Mouse (Mus musculus) cortical plate, adult 2 months (tissue): ENCODE measurements around the gene Rnft2.

Experiments used
- CTCF ChIP-seq: fragments of 200-500 bp; IDR thresholded peaks from 2 replicates; pipeline ENCODE4 v1.5.1; 2011; ENCODE audit warnings: mild to moderate bottlenecking, control low read depth, low read length; ENCODE audit not compliant: insufficient read depth; ENCODE audit errors: extremely low read depth
- POLR2A ChIP-seq: fragments of 200-500 bp; IDR thresholded peaks from 2 replicates; pipeline ENCODE4 v1.6.1; 2011; ENCODE audit warnings: mild to moderate bottlenecking, low read length, control low read depth; ENCODE audit not compliant: insufficient read depth; ENCODE audit errors: extremely low read depth

- TF ChIP-seq POLR2A (no peak), CTCF (no peak)
Observed at GRCm38 (mm10) chr5:118259152-118259551, 14.2 kb upstream of the Rnft2 start.
